Mouse (Mus musculus) T-helper 2 cell (primary cell): ENCODE results near the gene Macf1.

Source experiments
- in situ Hi-C: fragments of 300-600 bp; cut with MboI, MseI; formaldehyde crosslinking; loops from one replicate; pipeline ENCODE4 v1.15.1; 2025; ENCODE audit warnings: high pct_unique_total_duplicates

The Macf1 gene

GRCm38 (mm10) chr4:123448015-123448414 lies 236.1 kb downstream of the Macf1 start:
- in situ Hi-C loops: loop anchor here (5.0 kb wide), 1 partner anchor 76 kb away; no protein-coding TSS in a partner anchor

- in situ Hi-C loops: loop anchor here (5.0 kb wide), 1 partner anchor 75 kb away; no protein-coding TSS in a partner anchor
These were observed 236.9 kb downstream of the Macf1 start for GRCm38 (mm10) chr4:123447251-123447650.

GRCm38 (mm10) chr4:123446754-123447153 lies 237.4 kb downstream of the Macf1 start:
- in situ Hi-C loops: loop anchor here (5.0 kb wide), 1 partner anchor 74 kb away; no protein-coding TSS in a partner anchor

- in situ Hi-C loops: loop anchor here (5.0 kb wide), 1 partner anchor 74 kb away; no protein-coding TSS in a partner anchor
These were observed 237.9 kb downstream of the Macf1 start for GRCm38 (mm10) chr4:123446221-123446620.

GRCm38 (mm10) chr4:123438414-123438813 lies 245.7 kb downstream of the Macf1 start:
- in situ Hi-C loops: no loop called here

GRCm38 (mm10) chr4:123433171-123433570 lies 251.0 kb downstream of the Macf1 start:
- in situ Hi-C loops: no loop called here

GRCm38 (mm10) chr4:123431936-123432335 lies 252.2 kb downstream of the Macf1 start:
- in situ Hi-C loops: no loop called here

GRCm38 (mm10) chr4:123427900-123428684 lies 256.1 kb downstream of the Macf1 start:
- in situ Hi-C loops: no loop called here

GRCm38 (mm10) chr4:123427271-123427899 lies 256.8 kb downstream of the Macf1 start:
- in situ Hi-C loops: no loop called here

- in situ Hi-C loops: no loop called here
These were observed 257.6 kb downstream of the Macf1 start for GRCm38 (mm10) chr4:123426429-123427080.

GRCm38 (mm10) chr4:123425672-123426272 lies 258.4 kb downstream of the Macf1 start:
- in situ Hi-C loops: no loop called here

GRCm38 (mm10) chr4:123424050-123424449 lies 260.1 kb downstream of the Macf1 start:
- in situ Hi-C loops: no loop called here

- in situ Hi-C loops: no loop called here
These were observed 261.3 kb downstream of the Macf1 start for GRCm38 (mm10) chr4:123422828-123423227.

- in situ Hi-C loops: no loop called here
These were observed 266.1 kb downstream of the Macf1 start for GRCm38 (mm10) chr4:123418032-123418431.

GRCm38 (mm10) chr4:123417478-123417877 lies 266.7 kb downstream of the Macf1 start:
- in situ Hi-C loops: no loop called here

- in situ Hi-C loops: no loop called here
These were observed 267.3 kb downstream of the Macf1 start for GRCm38 (mm10) chr4:123416829-123417228.

- in situ Hi-C loops: no loop called here
These were observed 268.6 kb downstream of the Macf1 start for GRCm38 (mm10) chr4:123415566-123415965.

- in situ Hi-C loops: no loop called here
These were observed 270.3 kb downstream of the Macf1 start for GRCm38 (mm10) chr4:123413876-123414275.

- in situ Hi-C loops: no loop called here
These were observed 271.2 kb downstream of the Macf1 start for GRCm38 (mm10) chr4:123412981-123413380.

- in situ Hi-C loops: no loop called here
These were observed 271.7 kb downstream of the Macf1 start for GRCm38 (mm10) chr4:123412528-123412878.

- in situ Hi-C loops: no loop called here
These were observed 272.2 kb downstream of the Macf1 start for GRCm38 (mm10) chr4:123411732-123412527.
